Mouse (Mus musculus): ENCODE measurements at regions not wholly inside any gene's neighbourhood (a gene's known extent, or its start where the extent isn't known, plus 50 kb on each side); places are given as distances from the start of the nearest gene placed in this dataset.

DNA sequence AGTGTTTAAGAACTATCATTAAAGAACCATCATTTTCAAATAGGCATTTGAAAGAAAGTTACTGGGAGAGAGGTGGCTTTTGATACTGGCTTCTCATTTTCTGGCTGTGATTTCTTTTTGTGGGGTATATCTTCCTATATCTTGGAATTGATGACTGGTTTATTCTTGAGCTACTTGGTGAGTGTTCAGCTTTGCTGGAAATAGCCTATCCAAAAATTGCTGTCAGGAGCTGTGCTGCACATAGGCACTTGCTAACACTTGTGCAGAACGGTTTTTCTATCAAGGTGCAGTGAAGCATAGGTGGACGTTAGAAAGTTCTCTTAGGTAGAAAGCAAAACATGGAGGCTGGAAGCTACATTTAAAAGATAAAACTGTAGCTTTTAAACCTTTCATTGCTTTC, 108.9 kb upstream of the Tmem72 start:
- no peaks in the 10 kb centered on the region for H3K4me1 ChIP-seq (replicated peaks; ENCODE audit: low read depth, low read length)
- no peaks in the 10 kb centered on the region for H3K36me3 ChIP-seq (ENCODE audit: insufficient read depth, low read length)
- H3K27me3 ChIP-seq (ENCODE audit: insufficient read depth, low read length), result no peaks in the 10 kb centered on the region
- H3K9me3 ChIP-seq (ENCODE audit: low read length), result no peaks in the 10 kb centered on the region
- H3K4me3 ChIP-seq (replicated peaks; ENCODE audit: low read length), result no peak overlapping the region
- TF ChIP-seq CTCF (conservative IDR thresholded peaks at IDR 0.05; ENCODE audit: low read length) (no peak), NANOG (IDR thresholded peaks at IDR 0.05; ENCODE audit: borderline replicate concordance, low read length) (no peak), POU5F1 (IDR thresholded peaks at IDR 0.05; ENCODE audit: borderline replicate concordance, low read length) (no peak)

- H3K36me3 ChIP-seq (ENCODE audit: insufficient read depth, low read length), result no peaks in the 10 kb centered on the region
- H3K9me3 ChIP-seq (ENCODE audit: low read length), result no peaks in the 10 kb centered on the region
- TF ChIP-seq NANOG (IDR thresholded peaks at IDR 0.05; ENCODE audit: borderline replicate concordance, low read length) (no peak), CTCF (conservative IDR thresholded peaks at IDR 0.05; ENCODE audit: low read length) (no peak), POU5F1 (IDR thresholded peaks at IDR 0.05; ENCODE audit: borderline replicate concordance, low read length) (no peak)
- no peaks in the 10 kb centered on the region for H3K27me3 ChIP-seq (ENCODE audit: insufficient read depth, low read length)
- no peaks in the 10 kb centered on the region for H3K4me1 ChIP-seq (replicated peaks; ENCODE audit: low read depth, low read length)
- no peak overlapping the region for H3K4me3 ChIP-seq (replicated peaks; ENCODE audit: low read length)
These were observed 112.6 kb upstream of the Tmem72 start for GRCm38 (mm10) chr6:116829341-116829740.

DNA sequence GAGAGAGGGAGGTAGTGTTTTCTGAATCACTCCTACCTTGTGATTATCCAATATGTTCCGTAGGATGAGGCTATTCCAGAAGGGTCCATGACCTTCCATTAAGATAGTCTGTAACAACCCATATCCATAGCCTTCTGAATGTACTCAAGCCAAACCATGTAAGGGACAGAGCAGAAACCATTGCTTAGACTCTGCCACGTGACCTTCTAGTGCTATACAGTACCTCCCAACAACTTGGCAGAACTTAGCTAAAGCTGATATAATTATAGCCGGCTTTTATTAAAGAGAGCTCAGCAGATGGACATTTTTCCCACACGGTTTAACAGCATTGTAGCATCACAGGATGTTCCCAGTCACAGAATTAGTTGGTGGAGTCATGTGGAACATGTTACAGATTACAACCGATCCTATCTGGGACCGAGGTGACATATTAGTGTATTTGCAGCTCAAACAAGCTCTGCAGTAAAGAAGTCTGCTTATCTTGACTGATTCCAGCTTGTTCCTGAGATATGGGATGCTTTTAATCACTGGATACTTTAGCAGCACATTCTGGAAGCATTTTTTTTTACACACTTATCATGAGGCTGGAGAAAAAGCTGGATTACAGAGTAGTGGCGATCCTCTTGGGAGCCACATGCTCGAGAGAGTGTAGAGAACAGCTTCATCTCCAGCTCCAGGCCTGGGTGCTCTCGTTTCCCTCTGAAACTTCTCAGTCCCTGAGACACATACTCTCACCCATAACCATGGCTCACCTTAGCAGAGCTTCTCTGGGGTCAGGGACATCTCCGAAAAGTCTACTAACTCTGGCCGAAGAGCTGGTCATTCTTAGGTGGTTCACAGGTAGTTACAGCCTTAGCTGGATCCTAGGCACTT, 129.5 kb upstream of the Tmem72 start:
- H3K9me3 ChIP-seq (ENCODE audit: low read length), result no peaks in the 10 kb centered on the region
- no peaks in the 10 kb centered on the region for H3K4me1 ChIP-seq (replicated peaks; ENCODE audit: low read depth, low read length)
- H3K27me3 ChIP-seq (ENCODE audit: insufficient read depth, low read length), result no peaks in the 10 kb centered on the region
- TF ChIP-seq NANOG (IDR thresholded peaks at IDR 0.05; ENCODE audit: borderline replicate concordance, low read length) (no peak), POU5F1 (IDR thresholded peaks at IDR 0.05; ENCODE audit: borderline replicate concordance, low read length) (no peak), CTCF (conservative IDR thresholded peaks at IDR 0.05; ENCODE audit: low read length) (no peak)
- no peaks in the 10 kb centered on the region for H3K36me3 ChIP-seq (ENCODE audit: insufficient read depth, low read length)
- no peak overlapping the region for H3K4me3 ChIP-seq (replicated peaks; ENCODE audit: low read length)

DNA sequence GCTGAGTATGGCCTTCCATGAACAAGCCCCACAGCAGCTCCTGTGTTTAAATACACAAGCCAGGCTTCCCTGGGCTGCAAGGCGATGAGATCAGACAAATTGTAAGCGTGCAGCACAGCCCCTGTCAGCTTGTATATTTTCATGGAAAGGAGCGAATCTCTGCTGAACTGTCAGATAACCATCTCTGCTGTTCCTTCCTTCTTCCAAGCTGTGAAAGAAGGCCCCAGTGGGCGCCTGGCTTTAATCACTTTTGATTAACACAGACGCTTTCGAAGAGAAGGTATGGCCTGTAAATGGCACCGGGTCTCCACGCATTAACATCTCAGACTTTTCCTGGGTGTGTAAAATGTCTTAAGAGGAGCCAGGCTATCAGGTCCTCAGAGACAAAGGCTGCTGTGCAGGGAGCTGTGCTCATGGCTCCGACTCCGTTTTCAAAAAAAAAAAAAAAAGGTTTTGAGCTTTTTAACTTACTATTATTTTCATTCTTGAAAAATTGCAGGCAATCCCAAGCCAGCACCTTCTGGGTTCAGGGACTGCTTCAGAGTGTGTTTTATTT, 131.9 kb upstream of the Tmem72 start:
- no peak for TF ChIP-seq CTCF (conservative IDR thresholded peaks at IDR 0.05; ENCODE audit: low read length)
- no peak for TF ChIP-seq NANOG (IDR thresholded peaks at IDR 0.05; ENCODE audit: borderline replicate concordance, low read length)
- TF ChIP-seq POU5F1 (IDR thresholded peaks at IDR 0.05; ENCODE audit: borderline replicate concordance, low read length), result no peak
- Histone ChIP-seq H3K9me3 (ENCODE audit: low read length) (0 out of 2 replicates have a peak, but pooled peaks cover 3% of the 10 kb centered on the region), H3K36me3 (ENCODE audit: insufficient read depth, low read length) (no peaks in the 10 kb centered on the region), H3K4me1 (replicated peaks; ENCODE audit: low read depth, low read length) (no peaks in the 10 kb centered on the region), H3K27me3 (ENCODE audit: insufficient read depth, low read length) (no peaks in the 10 kb centered on the region), H3K4me3 (replicated peaks; ENCODE audit: low read length) (no peak overlapping the region)

- Histone ChIP-seq H3K4me1 (replicated peaks; ENCODE audit: low read depth, low read length) (no peaks in the 10 kb centered on the region), H3K36me3 (ENCODE audit: insufficient read depth, low read length) (no peaks in the 10 kb centered on the region), H3K27me3 (ENCODE audit: insufficient read depth, low read length) (no peaks in the 10 kb centered on the region), H3K4me3 (replicated peaks; ENCODE audit: low read length) (no peak overlapping the region), H3K9me3 (ENCODE audit: low read length) (0 out of 2 replicates have a peak, but pooled peaks cover 3% of the 10 kb centered on the region)
- TF ChIP-seq POU5F1 (IDR thresholded peaks at IDR 0.05; ENCODE audit: borderline replicate concordance, low read length), result no peak
- no peak for TF ChIP-seq CTCF (conservative IDR thresholded peaks at IDR 0.05; ENCODE audit: low read length)
- TF ChIP-seq NANOG (IDR thresholded peaks at IDR 0.05; ENCODE audit: borderline replicate concordance, low read length), result no peak
These were observed 137.3 kb upstream of the Tmem72 start for GRCm38 (mm10) chr6:116854029-116854428.

- Histone ChIP-seq H3K4me3 (replicated peaks; ENCODE audit: low read length) (no peak overlapping the region), H3K4me1 (replicated peaks; ENCODE audit: low read depth, low read length) (no peaks in the 10 kb centered on the region), H3K27me3 (ENCODE audit: insufficient read depth, low read length) (no peaks in the 10 kb centered on the region), H3K36me3 (ENCODE audit: insufficient read depth, low read length) (no peaks in the 10 kb centered on the region), H3K9me3 (ENCODE audit: low read length) (0 out of 2 replicates have a peak, but pooled peaks cover 3% of the 10 kb centered on the region)
- TF ChIP-seq CTCF (conservative IDR thresholded peaks at IDR 0.05; ENCODE audit: low read length) (no peak), POU5F1 (IDR thresholded peaks at IDR 0.05; ENCODE audit: borderline replicate concordance, low read length) (no peak), NANOG (IDR thresholded peaks at IDR 0.05; ENCODE audit: borderline replicate concordance, low read length) (no peak)
These were observed 139.4 kb upstream of the Tmem72 start for GRCm38 (mm10) chr6:116856093-116856492.

DNA sequence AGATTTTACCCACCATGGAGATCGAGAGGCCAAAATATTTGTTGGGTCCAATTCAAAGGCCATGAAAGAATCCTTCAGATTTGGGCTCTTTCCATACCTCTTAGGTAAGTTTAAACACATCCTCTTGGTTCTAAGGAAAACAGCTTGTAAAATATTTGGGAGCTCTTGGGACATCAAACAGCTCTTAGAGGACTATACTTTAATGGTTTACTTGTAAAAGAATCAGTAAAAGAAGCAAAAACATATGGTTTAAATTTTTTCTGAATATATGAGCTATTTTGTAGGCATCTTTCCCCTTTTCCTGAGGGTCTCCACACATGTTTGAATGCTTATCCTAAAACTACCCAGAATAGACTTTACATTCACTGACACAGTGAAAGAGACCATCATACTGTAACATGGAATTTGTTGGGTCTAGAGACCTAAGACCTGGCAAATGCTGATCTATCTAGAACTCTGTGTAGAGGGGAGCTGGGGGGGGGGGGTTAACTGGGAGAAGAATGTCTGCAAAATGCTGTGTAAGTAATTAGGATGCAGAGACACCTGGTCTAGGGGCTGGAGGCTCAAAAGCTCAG, 140.3 kb upstream of the Tmem72 start:
- Histone ChIP-seq H3K9me3 (ENCODE audit: low read length) (0 out of 2 replicates have a peak, but pooled peaks cover 3% of the 10 kb centered on the region), H3K4me1 (replicated peaks; ENCODE audit: low read depth, low read length) (no peaks in the 10 kb centered on the region), H3K27me3 (ENCODE audit: insufficient read depth, low read length) (peaks cover 3% of the 10 kb centered on the region; the same call in 1 of the 2 replicates), H3K36me3 (ENCODE audit: insufficient read depth, low read length) (no peaks in the 10 kb centered on the region), H3K4me3 (replicated peaks; ENCODE audit: low read length) (no peak overlapping the region)
- TF ChIP-seq CTCF (conservative IDR thresholded peaks at IDR 0.05; ENCODE audit: low read length), result no peak
- no peak for TF ChIP-seq NANOG (IDR thresholded peaks at IDR 0.05; ENCODE audit: borderline replicate concordance, low read length)

GRCm38 (mm10) chr6:116863130-116863529, 146.4 kb upstream of the Tmem72 start:
- Histone ChIP-seq H3K4me3 (replicated peaks; ENCODE audit: low read length) (no peak overlapping the region), H3K4me1 (replicated peaks; ENCODE audit: low read depth, low read length) (no peaks in the 10 kb centered on the region), H3K27me3 (ENCODE audit: insufficient read depth, low read length) (peaks cover 6% of the 10 kb centered on the region; the same call in 1 of the 2 replicates), H3K36me3 (ENCODE audit: insufficient read depth, low read length) (no peaks in the 10 kb centered on the region), H3K9me3 (ENCODE audit: low read length) (0 out of 2 replicates have a peak, but pooled peaks cover 6% of the 10 kb centered on the region)
- TF ChIP-seq POU5F1 (IDR thresholded peaks at IDR 0.05; ENCODE audit: borderline replicate concordance, low read length), result no peak
- TF ChIP-seq NANOG (IDR thresholded peaks at IDR 0.05; ENCODE audit: borderline replicate concordance, low read length), result no peak
- no peak for TF ChIP-seq CTCF (conservative IDR thresholded peaks at IDR 0.05; ENCODE audit: low read length)

Measured in E14TG2a.4 (cell line).